Mouse (Mus musculus): Measurements from ENCODE around the gene Adar.

DNA sequence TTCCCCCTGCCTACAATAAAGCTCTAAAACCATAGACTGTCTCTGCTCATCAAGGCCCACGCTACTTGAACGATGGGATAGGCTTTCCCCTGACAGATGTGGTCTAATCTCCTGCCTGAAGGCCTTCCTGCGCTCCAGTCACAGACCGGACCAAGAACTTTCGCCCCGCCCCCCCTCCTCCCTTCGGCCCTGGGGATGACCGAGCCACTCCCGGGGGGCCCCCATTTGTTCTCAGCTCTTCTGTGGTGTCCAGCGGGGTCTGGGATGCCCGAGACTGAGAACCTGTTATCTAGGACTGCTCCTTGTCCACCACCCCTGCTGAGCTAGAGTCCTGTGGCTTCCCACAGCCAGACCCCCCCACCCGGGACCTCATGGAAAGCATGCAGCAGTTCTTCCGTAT is 84.7 kb downstream of the Adar start:
- TF ChIP-seq CTCF (IDR thresholded peaks at IDR 0.05; ENCODE audit: insufficient read depth, low read length), result no peak
- no peak for TF ChIP-seq POLR2A (IDR thresholded peaks at IDR 0.05; ENCODE audit: borderline replicate concordance, extremely low read depth, low read depth, low read length)
